ENCODE assay signal across 46 mouse cellular contexts in genomic region chr8:94092848-94093247, GRCm38 (mm10). TPM values are rescaled to one million over a fixed set of nuclear protein-coding genes. Genes with fewer than 3 reads are reported as not detected.
"Had no signal": no experiment of that assay in that cellular context is flagged by ENCODE, and none has a peak within 500 bp of the region (broad histone marks: within the 10 kb centered on the region; RNA-seq: fewer than 3 reads in every experiment).

No protein-coding gene starts in this region.

- H3K9ac ChIP-seq: limb, embryonic 12.5 days; limb, embryonic 13.5 days; limb, embryonic 15.5 days; liver, embryonic 12.5 days; liver, embryonic 13.5 days; liver, embryonic 14.5 days; liver, embryonic 15.5 days; liver, postnatal 0 days; lung, embryonic 14.5 days; lung, embryonic 15.5 days; midbrain, embryonic 12.5 days; midbrain, embryonic 13.5 days; midbrain, embryonic 15.5 days; neural tube, embryonic 12.5 days had no signal

- DNase-seq: left cerebral cortex, postnatal 4 days; liver; liver, embryonic 13.5 days; liver, postnatal 0 days; lung, adult 18-20 months; lung, adult 2 months; lung, embryonic 14.5 days; lung, postnatal 10 days; lung, postnatal 14 days; lung, postnatal 36 days; lung, postnatal 4 days; midbrain, embryonic 14.5 days had no signal

- H3K9me3 ChIP-seq: limb, embryonic 10.5 days; limb, embryonic 12.5 days; limb, embryonic 13.5 days; limb, embryonic 15.5 days; liver, embryonic 12.5 days; liver, embryonic 13.5 days; liver, embryonic 15.5 days; lung, embryonic 15.5 days; megakaryocyte, embryonic 14.5 days; midbrain, embryonic 10.5 days; midbrain, embryonic 12.5 days; midbrain, embryonic 13.5 days; midbrain, embryonic 15.5 days; neural tube, embryonic 12.5 days had no signal

- H3K36me3 ChIP-seq: limb, embryonic 10.5 days; limb, embryonic 15.5 days; liver, embryonic 12.5 days; liver, embryonic 13.5 days; liver, embryonic 15.5 days; lung, embryonic 15.5 days; midbrain, embryonic 15.5 days had no signal

- H3K4me1 ChIP-seq: limb, embryonic 15.5 days; lung, embryonic 15.5 days had no signal

- ATAC-seq: liver, embryonic 12.5 days; liver, postnatal 0 days; lung, postnatal 0 days; midbrain, embryonic 13.5 days; midbrain, embryonic 15.5 days; midbrain, embryonic 16.5 days had no signal

- H3K4me2 ChIP-seq: limb, embryonic 12.5 days; limb, embryonic 13.5 days; limb, embryonic 15.5 days; liver, embryonic 11.5 days; liver, embryonic 12.5 days; liver, embryonic 13.5 days; liver, embryonic 15.5 days; lung, embryonic 14.5 days; lung, embryonic 15.5 days; midbrain, embryonic 11.5 days; midbrain, embryonic 12.5 days; midbrain, embryonic 13.5 days; midbrain, embryonic 15.5 days; neural tube, embryonic 12.5 days had no signal

- H3K27me3 ChIP-seq: limb, embryonic 12.5 days; limb, embryonic 13.5 days; limb, embryonic 15.5 days; liver, embryonic 12.5 days; liver, embryonic 13.5 days; liver, embryonic 15.5 days; lung, embryonic 15.5 days; midbrain, embryonic 12.5 days; midbrain, embryonic 13.5 days; midbrain, embryonic 15.5 days; neural tube, embryonic 12.5 days had no signal

- H3K4me3 ChIP-seq: limb, embryonic 10.5 days; limb, embryonic 12.5 days; limb, embryonic 13.5 days; limb, embryonic 15.5 days; liver, embryonic 12.5 days; liver, embryonic 13.5 days; liver, embryonic 15.5 days; lung, embryonic 15.5 days; megakaryocyte, embryonic 14.5 days; midbrain, embryonic 10.5 days; midbrain, embryonic 12.5 days; midbrain, embryonic 13.5 days; midbrain, embryonic 15.5 days; myocyte; neural tube, embryonic 12.5 days had no signal

- H3K27ac ChIP-seq: limb, embryonic 10.5 days; limb, embryonic 12.5 days; limb, embryonic 13.5 days; limb, embryonic 15.5 days; liver, embryonic 12.5 days; liver, embryonic 13.5 days; liver, embryonic 14.5 days; liver, embryonic 15.5 days; lung, embryonic 15.5 days; macrophage; midbrain, embryonic 10.5 days; midbrain, embryonic 12.5 days; midbrain, embryonic 13.5 days; midbrain, embryonic 15.5 days; neural tube, embryonic 12.5 days had no signal

RNA-seq across cellular contexts. Expression of gene Mt4, which starts 44.1 kb away (rescaled TPM):
- total RNA-seq: left cerebral cortex, postnatal 10 days; left cerebral cortex, postnatal 14 days; left cerebral cortex, postnatal 25 days; left cerebral cortex, postnatal 36 days; left cerebral cortex, postnatal 4 days; liver, adult 2 months; megakaryocyte progenitor cell, adult 5-6 weeks; megakaryocyte, adult 5-6 weeks; megakaryocyte-erythroid progenitor cell, adult 5-6 weeks; midbrain, postnatal 0 days; monocyte, adult 5-6 weeks had no signal
- polyA plus RNA-seq: limb, embryonic 10.5 days; limb, embryonic 11.5 days; limb, embryonic 12.5 days; limb, embryonic 13.5 days; limb, embryonic 14.5 days; liver, adult 2 months; liver, embryonic 11.5 days; liver, embryonic 12.5 days; liver, postnatal 0 days; lung, embryonic 14.5 days; lung, embryonic 15.5 days; lung, embryonic 16.5 days; lung, postnatal 0 days; macrophage; midbrain, embryonic 10.5 days; midbrain, embryonic 11.5 days; midbrain, embryonic 12.5 days; midbrain, embryonic 13.5 days; midbrain, embryonic 14.5 days; midbrain, embryonic 15.5 days; midbrain, embryonic 16.5 days; midbrain, postnatal 0 days; myocyte; neural tube, embryonic 11.5 days; neural tube, embryonic 12.5 days had no signal

RNA-seq across cellular contexts. Expression of gene Mt3, which starts 59.6 kb away (rescaled TPM):
- total RNA-seq: liver, adult 2 months; megakaryocyte progenitor cell, adult 5-6 weeks; megakaryocyte, adult 5-6 weeks; megakaryocyte-erythroid progenitor cell, adult 5-6 weeks; monocyte, adult 5-6 weeks had no signal
- polyA plus RNA-seq: liver, adult 2 months; liver, embryonic 15.5 days; liver, postnatal 0 days; macrophage had no signal
